Mouse (Mus musculus): Measurements from ENCODE around the gene Samt3. TPM values are rescaled to one million over a fixed set of nuclear protein-coding genes. Genes with fewer than 3 reads are reported as not detected.

Samt3 gene
- not detected in 2 replicates for polyA plus RNA-seq (2014; fragmentation: Nextera tagmentation; extraction: Ambion mirVana)

DNA sequence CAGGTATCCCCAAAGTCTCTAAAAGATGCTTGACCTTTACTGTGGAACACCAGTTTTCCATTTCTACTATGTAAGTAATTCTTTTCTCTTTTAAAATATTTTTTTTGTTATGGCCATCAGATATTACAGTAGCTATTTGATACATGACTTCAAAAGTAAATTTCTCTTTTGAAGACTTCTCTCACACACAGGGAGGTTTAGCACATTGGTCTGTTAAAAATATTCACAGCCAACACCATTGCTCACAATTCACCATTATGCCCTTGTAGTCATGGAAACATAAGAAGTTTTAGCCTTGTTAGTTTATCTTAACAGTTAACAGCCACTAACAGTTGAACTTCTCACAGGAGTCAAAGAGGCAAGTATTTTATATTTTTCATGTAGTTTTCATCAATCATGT is at the start of gene Samt3:
Gene Samt3, plus strand, starts transcription at position 301 of the 400 bp plus-strand sequence.
- no peak within 1 kb of the TSS for H3K4me3 ChIP-seq (ENCODE audit: low read depth, low read length)
- no peaks in the 10 kb centered on the region for H3K9me3 ChIP-seq (ENCODE audit: control insufficient read depth, low read length)
- H3K9ac ChIP-seq (ENCODE audit: low read length), result no peak within 1 kb of the TSS
- no peak within 1 kb of the TSS for H3K4me2 ChIP-seq
- no peaks in the 10 kb centered on the region for H3K4me1 ChIP-seq (ENCODE audit: control insufficient read depth, insufficient read depth, low read length)
- DNase-seq (ENCODE audit: low spot score, missing footprints) (no peak), ATAC-seq (ENCODE audit: low FRiP score) (no peak)
- H3K36me3 ChIP-seq (ENCODE audit: control insufficient read depth, insufficient read depth, low read length), result no peaks in the 10 kb centered on the region
- H3K27me3 ChIP-seq (ENCODE audit: control insufficient read depth, insufficient read depth, low read length), result no peaks in the 10 kb centered on the region
- H3K27ac ChIP-seq (ENCODE audit: low read depth, low read length), result no peak within 1 kb of the TSS

DNA sequence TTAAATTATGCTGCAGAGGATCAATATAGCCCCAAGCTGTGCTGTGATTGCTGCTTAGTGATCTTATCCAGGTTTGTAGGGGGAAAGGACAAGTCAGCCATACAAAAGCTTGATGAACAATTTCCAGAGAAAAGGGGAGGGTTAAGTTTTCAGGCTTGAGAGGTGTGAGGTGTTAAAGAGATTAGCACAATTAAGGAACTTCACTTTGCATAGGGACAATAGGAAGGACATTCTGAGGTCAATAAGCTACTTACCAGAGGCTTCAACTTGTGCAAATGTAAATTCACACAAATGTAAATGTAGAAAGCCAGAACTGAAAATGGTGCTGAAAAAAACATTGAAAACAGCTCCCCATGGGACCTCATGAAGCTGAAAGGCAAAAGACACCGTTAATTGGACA is 27.4 kb upstream of the Samt3 start:
- 33% methylated on average over 1 of the region's 1 CpGs for WGBS
- no peak for DNase-seq (ENCODE audit: low spot score, missing footprints)

DNA sequence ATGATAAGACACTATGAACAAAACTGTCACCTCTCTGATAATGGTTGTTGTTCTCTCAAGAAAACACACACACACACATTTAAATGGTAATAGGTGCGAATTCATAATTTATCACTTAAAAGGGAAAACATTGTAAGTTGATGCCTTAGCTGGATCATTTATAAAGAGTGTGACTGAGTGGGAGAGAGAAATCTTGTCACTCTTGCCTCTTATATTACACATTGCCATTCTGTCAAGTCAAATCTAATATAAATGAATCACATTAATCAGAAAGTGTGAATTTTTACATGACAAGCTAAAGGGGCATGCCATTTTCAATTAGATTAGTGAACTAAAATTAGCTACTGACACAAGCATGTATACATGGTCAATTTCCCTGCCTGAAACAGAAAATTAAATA is 44.7 kb downstream of the Samt3 start:
- Histone ChIP-seq H3K9me3 (ENCODE audit: control insufficient read depth, low read length) (no peaks in the 10 kb centered on the region), H3K36me3 (ENCODE audit: control insufficient read depth, insufficient read depth, low read length) (no peaks in the 10 kb centered on the region), H3K4me2 (no peak overlapping the region), H3K27ac (ENCODE audit: low read depth, low read length) (no peak overlapping the region), H3K4me1 (ENCODE audit: control insufficient read depth, insufficient read depth, low read length) (no peaks in the 10 kb centered on the region), H3K9ac (ENCODE audit: low read length) (no peak overlapping the region), H3K27me3 (ENCODE audit: control insufficient read depth, insufficient read depth, low read length) (no peaks in the 10 kb centered on the region), H3K4me3 (ENCODE audit: low read depth, low read length) (no peak overlapping the region)
- WGBS, result 94% methylated on average over 1 of the region's 1 CpGs
- ATAC-seq (ENCODE audit: low FRiP score), result no peak
- no peak for DNase-seq (ENCODE audit: low spot score, missing footprints)

More for the DNA sequence above, 27.4 kb upstream of the Samt3 start:
- no peaks in the 10 kb centered on the region for H3K36me3 ChIP-seq (ENCODE audit: control insufficient read depth, insufficient read depth, low read length)
- H3K27me3 ChIP-seq (ENCODE audit: control insufficient read depth, insufficient read depth, low read length), result no peaks in the 10 kb centered on the region
- no peak overlapping the region for H3K9ac ChIP-seq (ENCODE audit: low read length)
- H3K9me3 ChIP-seq (ENCODE audit: control insufficient read depth, low read length), result no peaks in the 10 kb centered on the region
- H3K4me3 ChIP-seq (ENCODE audit: low read depth, low read length), result no peak overlapping the region
- H3K27ac ChIP-seq (ENCODE audit: low read depth, low read length), result no peak overlapping the region
- no peaks in the 10 kb centered on the region for H3K4me1 ChIP-seq (ENCODE audit: control insufficient read depth, insufficient read depth, low read length)
- no peak for ATAC-seq (ENCODE audit: low FRiP score)
- H3K4me2 ChIP-seq, result no peak overlapping the region

Other genes with a start within 250 kb of the Samt3 start
- gene 5430427O19Rik, start 173.8 kb upstream of the Samt3 start, polyA plus RNA-seq (2014; fragmentation: Nextera tagmentation; extraction: Ambion mirVana), result 0.04 and 0.05 TPM in 2 replicates
- 1.1 and 1.6 TPM in 2 replicates for gene Nr0b1, start 147.6 kb downstream of the Samt3 start, polyA plus RNA-seq (2014; fragmentation: Nextera tagmentation; extraction: Ambion mirVana)

All from midbrain, embryonic 11.5 days (tissue).